In genomic region chr17:31354684-31355083, GRCm38 (mm10) we compare ENCODE assay signal across 1 mouse cellular context. TPM values are rescaled to one million over a fixed set of nuclear protein-coding genes. Genes with fewer than 3 reads are reported as not detected.
"Had no signal": no experiment of that assay in that cellular context is flagged by ENCODE, and none has a peak within 500 bp of the region (broad histone marks: within the 10 kb centered on the region; RNA-seq: fewer than 3 reads in every experiment).

No protein-coding gene starts in this region.

RNA-seq across cellular contexts. Expression of gene Pde9a, which starts 31.3 kb away (rescaled TPM):
- polyA plus RNA-seq: inflammation-experienced regulatory T-cells, adult 6 months had no signal
